Mouse (Mus musculus): ENCODE measurements at regions not wholly inside any gene's neighbourhood (a gene's known extent, or its start where the extent isn't known, plus 50 kb on each side); places are given as distances from the start of the nearest gene placed in this dataset.
"Not testable (repeated sequence)": the region's sequence is repeated elsewhere in the genome, so short reads cannot be mapped to it uniquely, and the experiment has no call there.

DNA sequence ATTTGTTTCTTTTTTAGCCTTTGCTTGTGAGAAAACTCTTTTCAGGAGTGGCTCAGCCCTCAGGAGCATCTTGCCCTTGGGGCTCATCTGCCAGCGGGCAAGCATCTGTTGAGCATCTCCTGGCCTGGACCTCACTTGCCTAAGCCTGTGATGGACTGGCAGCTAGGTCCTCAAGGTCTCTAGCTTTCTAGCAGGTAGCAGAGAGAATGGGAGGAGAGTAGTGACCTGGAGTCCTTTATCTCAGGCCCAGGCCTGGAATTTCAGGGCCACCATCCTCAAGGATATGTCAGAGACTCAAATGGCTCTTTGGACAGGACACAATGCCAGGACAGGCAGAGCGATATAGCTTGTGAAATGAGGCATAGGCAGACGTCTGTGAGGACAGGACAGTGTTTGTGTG lies 59.3 kb upstream of the Klf13 start:
- no peak for DNase-seq (ENCODE audit: low read depth, low spot score)

DNA sequence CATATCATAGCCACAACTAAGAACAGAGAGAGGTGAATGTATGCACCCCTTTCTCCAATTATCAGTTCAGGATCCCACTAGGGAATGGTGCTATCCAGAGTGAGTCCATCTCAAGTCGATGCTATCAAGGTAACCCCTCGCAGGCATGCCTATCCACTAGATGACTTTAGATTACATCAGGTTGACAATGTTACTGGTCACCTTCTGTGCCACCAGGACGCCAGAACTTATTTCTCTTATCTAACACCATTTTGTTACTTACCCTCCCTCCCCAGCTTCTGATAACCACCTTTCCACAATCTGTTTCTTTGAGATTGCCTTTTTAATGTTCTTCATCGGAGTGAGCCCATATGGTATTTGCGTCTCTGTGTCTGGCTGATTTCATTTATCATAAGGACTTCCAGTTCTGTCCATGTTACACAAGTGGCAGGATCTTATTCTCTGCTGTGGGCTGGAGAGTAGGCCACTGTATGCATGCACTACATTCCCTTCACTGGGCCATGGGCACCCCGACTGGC lies 57.9 kb upstream of the Klf13 start:
- peak; percentile 65 for DNase-seq (ENCODE audit: low read depth, low spot score)

DNA sequence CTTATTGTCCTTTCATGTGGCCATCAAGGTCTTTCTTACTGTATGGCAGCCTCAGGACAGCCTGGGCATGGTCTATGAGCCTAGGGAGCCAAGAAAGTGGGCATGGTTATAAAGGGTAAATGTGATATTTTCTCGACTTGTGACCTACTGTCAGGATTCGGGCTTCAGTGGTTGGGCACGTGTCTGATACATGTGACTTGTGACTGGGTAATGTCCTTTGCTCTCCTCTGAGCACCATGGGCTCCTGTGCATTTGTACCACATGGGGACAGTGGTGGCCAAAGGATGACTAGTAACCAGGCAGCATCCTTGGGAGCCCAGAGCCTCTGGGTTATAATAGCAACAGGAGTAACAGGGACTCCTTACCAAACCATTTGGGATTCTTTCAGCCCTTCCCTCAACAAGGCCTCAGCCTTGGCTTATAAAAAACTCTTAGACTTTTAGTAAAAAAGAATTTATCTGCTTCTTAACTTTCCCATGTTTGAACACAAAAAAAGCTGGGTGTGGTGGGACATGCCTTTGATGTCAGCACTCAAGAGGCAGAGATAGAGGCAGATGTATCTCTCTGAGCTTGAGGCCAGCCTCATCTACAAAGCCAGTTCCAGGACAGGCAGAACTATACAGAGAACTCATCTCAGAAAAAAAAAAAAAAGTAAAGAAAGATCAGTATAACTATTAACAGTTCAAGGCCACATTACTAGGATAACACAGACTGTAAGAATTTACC lies 56.7 kb upstream of the Klf13 start:
- DNase-seq (ENCODE audit: low read depth, low spot score) = no peak

DNA sequence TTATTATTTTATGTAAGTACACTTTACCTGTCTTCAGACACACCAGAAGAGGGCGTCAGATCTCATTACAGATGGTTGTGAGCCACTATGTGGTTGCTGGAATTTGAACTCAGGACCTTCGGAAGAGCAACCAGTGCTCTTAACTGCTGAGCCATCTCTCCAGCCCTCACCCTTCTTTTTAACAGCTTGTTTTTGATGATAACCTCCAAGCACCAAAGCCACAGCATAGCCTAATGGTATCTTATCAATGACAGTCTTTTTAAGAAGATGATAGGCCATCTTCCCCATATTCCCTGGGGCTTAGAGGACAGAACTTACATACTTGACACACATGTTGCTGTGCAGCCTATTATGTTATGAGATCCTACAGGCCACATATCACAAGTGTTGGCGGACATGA lies 56.1 kb upstream of the Klf13 start:
- not testable (repeated sequence) for DNase-seq (ENCODE audit: low read depth, low spot score)

GRCm38 (mm10) chr7:63992155-63992554 lies 53.4 kb upstream of the Klf13 start:
- no peak for DNase-seq (ENCODE audit: low read depth, low spot score)

DNA sequence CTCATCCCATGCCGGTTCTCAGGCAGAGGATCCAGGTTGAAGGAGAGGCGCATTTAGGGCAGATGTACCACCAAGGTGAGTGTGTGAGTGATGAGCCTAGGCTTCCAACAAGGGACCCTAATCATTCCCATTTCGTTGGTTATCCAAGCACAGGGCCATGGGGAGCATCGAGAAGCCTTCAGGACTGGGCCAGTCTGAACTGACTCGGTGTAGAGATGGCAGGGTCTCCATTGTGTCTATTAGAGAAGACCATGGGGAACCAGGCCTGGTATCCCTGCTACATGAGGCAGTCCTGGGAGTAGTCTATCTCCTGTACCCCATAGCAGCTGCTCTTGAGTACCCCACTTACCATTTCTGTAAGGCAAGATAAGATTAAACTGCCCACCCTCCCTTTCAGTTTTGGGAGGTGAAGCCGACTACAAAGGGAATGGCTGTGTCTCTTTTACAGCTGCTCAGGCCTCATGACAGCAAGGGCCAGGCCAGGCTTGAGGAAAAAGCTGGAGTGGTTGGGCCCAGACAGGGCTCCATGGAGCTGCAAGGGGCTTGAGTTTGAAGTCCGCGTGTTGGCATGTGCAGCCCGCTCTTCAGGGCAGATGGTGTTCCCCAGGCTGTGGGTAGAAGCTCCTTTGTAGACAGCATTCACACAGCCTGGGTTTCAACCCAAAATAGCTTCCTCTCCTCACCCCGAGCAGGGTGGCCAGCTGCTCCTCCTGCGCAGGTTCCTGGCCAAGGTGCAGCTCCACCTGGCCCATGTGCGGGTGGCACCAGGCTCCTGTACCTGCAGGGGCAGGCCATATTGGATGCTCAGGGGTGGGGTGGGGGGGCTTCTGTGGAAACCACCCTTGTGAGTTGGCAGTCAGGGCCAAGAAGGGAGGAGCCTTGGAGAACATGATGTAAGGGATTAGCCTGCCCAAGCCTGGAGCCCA lies 52.6 kb upstream of the Klf13 start:
- DNase-seq (ENCODE audit: low read depth, low spot score) = no peak

DNA sequence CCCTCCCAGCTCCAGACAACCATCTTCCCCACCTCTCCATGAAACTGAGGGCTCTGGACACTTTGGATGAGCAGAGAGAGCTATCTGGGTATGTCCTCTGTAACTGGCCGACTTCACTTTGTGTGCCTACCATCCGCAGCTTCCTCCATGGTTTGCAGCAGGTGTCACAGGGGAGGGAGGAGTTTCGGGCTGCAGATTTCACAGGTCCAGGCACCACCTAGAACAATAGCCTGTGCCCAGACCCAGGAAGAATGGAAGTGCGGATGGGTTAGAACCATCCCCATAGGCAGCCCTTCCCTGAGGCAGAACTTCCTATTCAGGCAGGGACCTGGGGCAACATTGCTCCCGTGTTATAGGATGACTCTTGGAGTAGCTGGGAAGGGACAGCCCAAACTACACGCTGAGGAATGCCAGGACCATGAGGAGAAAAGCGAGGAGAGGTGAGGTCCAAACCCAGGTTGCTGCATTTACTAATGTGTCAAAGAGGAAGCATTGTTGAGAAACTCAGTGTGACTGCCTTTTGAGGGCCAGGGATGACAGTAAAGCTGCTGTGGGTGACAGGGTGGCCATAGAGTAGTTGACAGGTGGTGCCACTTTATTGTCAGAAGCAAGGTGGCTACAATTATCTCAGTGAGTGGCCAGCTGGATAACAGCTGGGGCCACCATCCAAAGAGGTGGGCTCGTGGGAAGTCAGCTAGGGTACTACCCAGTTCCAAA lies 51.8 kb upstream of the Klf13 start:
- no peak for DNase-seq (ENCODE audit: low read depth, low spot score)

DNA sequence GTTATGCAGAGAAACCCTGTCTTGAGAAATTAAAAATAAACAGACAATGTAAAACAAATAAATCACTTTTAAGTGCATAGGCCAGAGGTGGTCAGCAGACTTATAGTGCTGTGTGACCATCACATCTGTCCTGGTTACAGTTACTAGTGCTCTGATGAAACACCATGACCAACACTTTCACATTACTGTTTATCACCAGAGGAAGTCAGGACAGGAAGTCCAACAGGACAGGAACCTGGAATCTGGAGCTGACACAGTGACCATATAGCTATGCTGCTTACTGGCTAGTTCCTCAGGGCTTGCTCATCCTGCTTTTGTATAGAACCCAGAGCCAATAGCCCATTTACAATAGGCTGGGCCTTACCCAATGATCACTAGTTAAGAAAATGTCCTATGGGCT lies 51.0 kb upstream of the Klf13 start:
- DNase-seq (ENCODE audit: low read depth, low spot score) = no peak
